Mouse (Mus musculus) cerebral cortex, adult 2 months (tissue): ENCODE data around the gene Ndel1.

ENCODE experiments used
- WGBS: fragments of 180-500 bp; shearing (Covaris S2); methylation state at CpG from one replicate; pipeline ENCODE4 v1.1.7; 2018; 5-methylcytosine and 5-hydroxymethylcytosine counted together

Ndel1 gene

GRCm38 (mm10) chr11:68893911-68894464, 22.3 kb upstream of the Ndel1 start:
- WGBS: 80% methylated on average over 12 of the region's 12 CpGs

GRCm38 (mm10) chr11:68892233-68892832, 20.7 kb upstream of the Ndel1 start:
- 79% methylated on average over 15 of the region's 15 CpGs for WGBS

- 78% methylated on average over 5 of the region's 5 CpGs for WGBS
These were observed 20.2 kb upstream of the Ndel1 start for GRCm38 (mm10) chr11:68891823-68892222.

- WGBS: 18% methylated on average over 2 of the region's 2 CpGs
These were observed 19.0 kb upstream of the Ndel1 start for GRCm38 (mm10) chr11:68890625-68891024.

- 78% methylated on average over 2 of the region's 2 CpGs for WGBS
These were observed 17.0 kb upstream of the Ndel1 start for GRCm38 (mm10) chr11:68888653-68889052.

GRCm38 (mm10) chr11:68888253-68888652, 16.6 kb upstream of the Ndel1 start, which contains the start of gene Rnf222:
Rnf222 (plus strand) TSS chr11:68888553.
- 38% methylated on average over 6 of the region's 6 CpGs for WGBS

GRCm38 (mm10) chr11:68886091-68886490, 14.4 kb upstream of the Ndel1 start:
- WGBS: 88% methylated on average over 5 of the region's 5 CpGs

GRCm38 (mm10) chr11:68884368-68884767, 12.7 kb upstream of the Ndel1 start:
- 86% methylated on average over 5 of the region's 5 CpGs for WGBS

GRCm38 (mm10) chr11:68883843-68884242, 12.2 kb upstream of the Ndel1 start:
- 82% methylated on average over 2 of the region's 2 CpGs for WGBS

- WGBS: 55% methylated on average over 14 of the region's 14 CpGs
These were observed 10.4 kb upstream of the Ndel1 start for GRCm38 (mm10) chr11:68882107-68882506.

- 92% methylated on average over 5 of the region's 5 CpGs for WGBS
These were observed 7.2 kb upstream of the Ndel1 start for GRCm38 (mm10) chr11:68878811-68879210.

- WGBS: 0% methylated on average over 2 of the region's 2 CpGs
These were observed 3.2 kb upstream of the Ndel1 start for GRCm38 (mm10) chr11:68874841-68875240.

GRCm38 (mm10) chr11:68871277-68871676, 381 bp downstream of the Ndel1 start:
- 78% methylated on average over 9 of the region's 9 CpGs for WGBS

- WGBS: 46% methylated on average over 9 of the region's 9 CpGs
These were observed 7.0 kb downstream of the Ndel1 start for GRCm38 (mm10) chr11:68864544-68865189.

GRCm38 (mm10) chr11:68863631-68864091, 8.0 kb downstream of the Ndel1 start:
- 63% methylated on average over 4 of the region's 4 CpGs for WGBS

GRCm38 (mm10) chr11:68862260-68862659, 9.4 kb downstream of the Ndel1 start:
- 72% methylated on average over 2 of the region's 2 CpGs for WGBS

- WGBS: 84% methylated on average over 8 of the region's 8 CpGs
These were observed 11.6 kb downstream of the Ndel1 start for GRCm38 (mm10) chr11:68859943-68860593.

- 95% methylated on average over 3 of the region's 3 CpGs for WGBS
These were observed 14.3 kb downstream of the Ndel1 start for GRCm38 (mm10) chr11:68857329-68857728.

GRCm38 (mm10) chr11:68854621-68855020, 17.0 kb downstream of the Ndel1 start:
- 86% methylated on average over 3 of the region's 3 CpGs for WGBS

- WGBS: 32% methylated on average over 14 of the region's 14 CpGs
These were observed 17.9 kb downstream of the Ndel1 start for GRCm38 (mm10) chr11:68853611-68854401.

- under 1% methylated on average over 42 of the region's 42 CpGs for WGBS
These were observed 18.7 kb downstream of the Ndel1 start for GRCm38 (mm10) chr11:68852932-68853409.
